Mouse (Mus musculus) midbrain, embryonic 10.5 days (tissue): ENCODE data around the gene Gja1. TPM values are rescaled to one million over a fixed set of nuclear protein-coding genes. Genes with fewer than 3 reads are reported as not detected.
"Not testable (repeated sequence)": the region's sequence is repeated elsewhere in the genome, so short reads cannot be mapped to it uniquely, and the experiment has no call there.

ENCODE experiments used
- DNase-seq: peaks from one replicate; pipeline ENCODE4 v3.0.0-alpha.2; 2017; ENCODE audit warnings: low spot score
- H3K27ac ChIP-seq: fragments of 300-500 bp; sonication (generic); replicated peaks from 2 replicates; pipeline ENCODE4 v1.5.1; 2016; ENCODE audit warnings: mild to moderate bottlenecking
- H3K27me3 ChIP-seq: fragments of 300-500 bp; sonication (generic); 2 replicates; pipeline ENCODE4 v1.6.1; 2016; ENCODE audit warnings: low read depth, mild to moderate bottlenecking; ENCODE audit not compliant: poor library complexity, severe bottlenecking
- H3K36me3 ChIP-seq: fragments of 300-500 bp; sonication (generic); 2 replicates; pipeline ENCODE4 v1.6.1; 2016; ENCODE audit warnings: mild to moderate bottlenecking, moderate library complexity
- H3K4me1 ChIP-seq: fragments of 300-500 bp; sonication (generic); 2 replicates; pipeline ENCODE4 v1.6.1; 2016
- H3K4me3 ChIP-seq: fragments of 300-500 bp; sonication (generic); 2 replicates; pipeline ENCODE4 v1.5.1; 2016; ENCODE audit warnings: mild to moderate bottlenecking, moderate library complexity
- H3K9me3 ChIP-seq: fragments of 300-500 bp; sonication (generic); replicated peaks from 2 replicates; pipeline ENCODE4 v1.6.1; 2016; ENCODE audit warnings: mild to moderate bottlenecking
- WGBS: fragments of 180-500 bp; shearing (Covaris S2); methylation state at CpG from one replicate; pipeline ENCODE4 v1.1.7; 2016; 5-methylcytosine and 5-hydroxymethylcytosine counted together
- polyA plus RNA-seq: library from polyadenylated mRNA; unstranded; fragments of >200 nt; fragmentation: Nextera tagmentation; extraction: Ambion mirVana; gene quantifications from 2 replicates; pipeline ENCODE4 v1.2.1, GENCODE M21; 2016

The Gja1 gene
- polyA plus RNA-seq, 1 experiment from 2014 or later: 144 TPM

- Histone ChIP-seq H3K27me3 (no peaks in the 10 kb centered on the region), H3K9me3 (peaks cover 5% of the 10 kb centered on the region; the same call in 1 of the 2 replicates), H3K4me3 (no peak overlapping the region), H3K4me1 (peaks cover 20% of the 10 kb centered on the region), H3K36me3 (peaks cover 73% of the 10 kb centered on the region), H3K27ac (no peak overlapping the region)
- WGBS: 73% methylated on average over 13 of the region's 13 CpGs
- no peak for DNase-seq
Observed at GRCm38 (mm10) chr10:56385195-56386109, 8.3 kb downstream of the Gja1 start.

- Histone ChIP-seq H3K4me1 (no peaks in the 10 kb centered on the region), H3K36me3 (peaks cover 34% of the 10 kb centered on the region), H3K9me3 (peaks cover 3% of the 10 kb centered on the region; the same call in 1 of the 2 replicates), H3K27ac (no peak overlapping the region), H3K4me3 (no peak overlapping the region), H3K27me3 (no peaks in the 10 kb centered on the region)
- DNase-seq: no peak
- WGBS: 85% methylated on average over 6 of the region's 6 CpGs
Observed at GRCm38 (mm10) chr10:56393095-56393784, 16.1 kb downstream of the Gja1 start.

DNA sequence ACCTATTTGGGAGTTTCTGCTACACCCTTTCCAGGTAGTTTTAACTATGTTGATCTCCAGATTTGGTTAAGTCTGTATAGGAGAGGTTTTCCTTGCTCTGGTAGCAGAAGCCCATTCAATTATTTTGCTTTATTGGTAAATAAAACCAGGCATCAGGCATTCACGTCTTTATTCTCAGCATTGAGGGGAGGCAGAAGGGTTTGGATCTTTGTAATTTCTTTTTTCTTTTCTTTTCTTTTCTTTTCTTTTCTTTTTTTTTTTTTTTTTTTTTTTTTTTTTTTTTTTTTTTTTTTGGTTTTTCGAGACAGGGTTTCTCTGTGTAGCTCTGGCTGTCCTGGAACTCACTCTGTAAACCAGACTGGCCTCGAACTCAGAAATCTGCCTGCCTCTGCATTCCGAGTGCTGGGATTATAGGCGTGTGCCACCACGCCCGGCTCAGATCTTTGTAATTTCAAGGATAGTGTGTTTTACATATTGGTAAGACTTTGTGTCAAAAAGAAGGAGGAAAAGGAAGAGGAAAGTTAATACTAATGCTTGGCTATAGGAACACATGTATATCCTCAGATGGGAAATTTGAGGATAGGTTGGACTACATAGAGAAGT, 16.8 kb downstream of the Gja1 start:
- not testable (repeated sequence) for H3K4me1 ChIP-seq, H3K4me3 ChIP-seq, H3K27me3 ChIP-seq, DNase-seq, H3K9me3 ChIP-seq, H3K27ac ChIP-seq
- WGBS: 90% methylated on average over 7 of the region's 7 CpGs
- peaks cover 27% of the 10 kb centered on the region for H3K36me3 ChIP-seq

DNA sequence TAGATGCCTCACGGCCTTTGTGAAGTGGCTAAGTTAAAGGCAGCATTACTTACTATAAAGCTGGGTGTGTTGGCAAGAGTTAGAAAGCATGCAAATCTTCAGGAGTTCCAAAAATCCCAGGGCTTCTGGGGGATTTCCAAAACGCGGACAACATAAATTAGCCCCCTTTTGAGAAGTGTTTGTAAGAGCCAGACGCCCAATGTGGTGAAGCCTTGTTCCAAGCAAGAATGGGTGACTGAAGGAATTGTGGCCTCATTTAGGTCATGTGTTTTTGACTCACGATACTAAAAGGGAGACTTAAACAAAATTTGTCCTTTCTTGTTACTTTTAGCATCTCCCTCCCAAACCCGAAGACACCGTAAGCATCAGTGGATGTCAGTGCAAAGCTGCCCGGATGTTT, 20.7 kb downstream of the Gja1 start:
- H3K27ac ChIP-seq: no peak overlapping the region
- H3K9me3 ChIP-seq: no peaks in the 10 kb centered on the region
- DNase-seq: no peak
- H3K4me1 ChIP-seq: no peaks in the 10 kb centered on the region
- H3K4me3 ChIP-seq: no peak overlapping the region
- WGBS: 89% methylated on average over 8 of the region's 8 CpGs
- no peaks in the 10 kb centered on the region for H3K27me3 ChIP-seq
- H3K36me3 ChIP-seq: no peaks in the 10 kb centered on the region

DNA sequence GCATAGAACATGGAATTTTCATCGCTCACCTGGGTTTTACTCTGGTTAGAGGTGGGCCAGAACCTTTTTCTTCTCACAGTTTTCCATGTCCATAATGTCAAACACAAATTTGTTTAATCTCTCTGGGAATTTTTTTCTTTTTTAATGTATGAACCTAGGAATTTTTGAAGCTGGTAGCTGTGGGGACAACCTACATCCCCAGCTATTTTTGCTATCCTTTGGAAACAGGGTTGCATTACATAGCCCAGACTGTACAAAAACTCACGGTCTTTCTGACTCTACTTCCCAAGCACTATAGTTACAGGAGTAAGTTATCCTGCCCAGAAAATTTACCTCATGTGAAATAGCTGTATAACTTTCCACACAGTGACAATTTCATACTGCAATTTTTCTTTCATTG, 21.2 kb downstream of the Gja1 start:
- WGBS: 88% methylated on average over 2 of the region's 2 CpGs
- H3K27ac ChIP-seq: no peak overlapping the region
- no peaks in the 10 kb centered on the region for H3K9me3 ChIP-seq
- no peaks in the 10 kb centered on the region for H3K4me1 ChIP-seq
- H3K4me3 ChIP-seq: no peak overlapping the region
- no peaks in the 10 kb centered on the region for H3K27me3 ChIP-seq
- no peak for DNase-seq
- H3K36me3 ChIP-seq: no peaks in the 10 kb centered on the region

- not testable (repeated sequence) for H3K4me1 ChIP-seq, H3K27ac ChIP-seq, DNase-seq
Observed at GRCm38 (mm10) chr10:56401396-56401795, 24.3 kb downstream of the Gja1 start.

DNA sequence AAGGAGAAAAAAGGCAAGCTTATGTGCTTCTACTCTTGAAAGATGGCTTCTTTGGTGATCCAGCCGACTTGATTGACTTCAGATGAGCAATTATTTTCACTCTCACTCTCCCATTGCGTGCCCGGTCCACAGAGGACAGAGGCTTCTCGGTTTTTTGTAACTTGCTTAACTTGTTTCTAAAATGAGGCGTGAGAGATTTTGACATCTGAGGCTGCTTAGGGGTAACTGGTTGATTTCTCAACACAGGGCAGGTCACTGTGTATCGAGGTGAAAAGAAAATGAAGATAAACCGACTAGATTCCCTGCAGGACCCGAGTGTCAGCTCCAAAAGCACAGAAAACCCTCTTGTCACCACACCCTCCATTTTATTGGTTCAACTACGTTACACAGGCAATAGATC, 28.8 kb downstream of the Gja1 start:
- no peak for DNase-seq
- Histone ChIP-seq H3K9me3 (no peaks in the 10 kb centered on the region), H3K27me3 (no peaks in the 10 kb centered on the region), H3K4me1 (no peaks in the 10 kb centered on the region), H3K36me3 (no peaks in the 10 kb centered on the region), H3K27ac (no peak overlapping the region), H3K4me3 (no peak overlapping the region)
- 85% methylated on average over 9 of the region's 9 CpGs for WGBS

More at GRCm38 (mm10) chr10:56401396-56401795, 24.3 kb downstream of the Gja1 start:
- H3K4me3 ChIP-seq, H3K36me3 ChIP-seq, H3K9me3 ChIP-seq, H3K27me3 ChIP-seq: not testable (repeated sequence)
- 88% methylated on average over 8 of the region's 8 CpGs for WGBS

DNA sequence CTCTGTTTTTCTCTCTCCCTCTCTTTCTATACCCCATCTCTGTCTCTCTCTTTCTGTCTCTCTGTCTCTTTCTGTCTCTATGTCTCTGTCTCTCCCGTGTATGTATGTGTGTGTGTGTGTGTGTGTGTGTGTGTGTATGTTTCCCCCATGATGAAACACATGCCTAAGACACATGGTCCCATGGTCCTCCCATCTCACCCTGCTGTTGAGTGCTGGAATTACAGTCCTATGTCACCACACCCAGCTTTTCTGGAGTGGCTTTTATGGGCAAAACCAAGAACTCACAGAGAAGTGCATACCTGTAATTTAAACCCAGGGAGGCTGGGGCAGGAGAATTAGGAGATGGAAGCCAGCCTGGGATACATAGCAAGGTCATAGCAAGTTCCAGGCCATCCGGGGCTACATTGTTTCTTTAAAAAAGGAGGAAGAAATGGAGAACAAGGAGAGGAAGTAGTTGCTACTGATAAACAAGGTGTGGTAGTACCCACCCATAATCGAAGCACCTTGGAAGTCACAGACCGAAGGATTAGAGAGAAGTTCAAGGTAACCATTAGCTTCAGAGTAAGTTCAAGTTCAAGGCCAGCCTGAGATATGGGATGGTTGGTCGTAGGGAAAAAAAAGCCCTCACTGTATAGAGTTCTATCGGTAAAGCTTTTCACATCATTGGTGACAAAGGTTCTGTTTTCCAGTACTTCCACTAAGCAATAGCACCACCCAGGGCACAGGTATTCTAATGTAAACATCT, 29.4 kb downstream of the Gja1 start:
- 90% methylated on average over 6 of the region's 6 CpGs for WGBS
- DNase-seq: no peak
- no peaks in the 10 kb centered on the region for H3K4me1 ChIP-seq
- H3K4me3 ChIP-seq: no peak overlapping the region
- H3K36me3 ChIP-seq: no peaks in the 10 kb centered on the region
- H3K27ac ChIP-seq: no peak overlapping the region
- no peaks in the 10 kb centered on the region for H3K27me3 ChIP-seq
- no peaks in the 10 kb centered on the region for H3K9me3 ChIP-seq

DNA sequence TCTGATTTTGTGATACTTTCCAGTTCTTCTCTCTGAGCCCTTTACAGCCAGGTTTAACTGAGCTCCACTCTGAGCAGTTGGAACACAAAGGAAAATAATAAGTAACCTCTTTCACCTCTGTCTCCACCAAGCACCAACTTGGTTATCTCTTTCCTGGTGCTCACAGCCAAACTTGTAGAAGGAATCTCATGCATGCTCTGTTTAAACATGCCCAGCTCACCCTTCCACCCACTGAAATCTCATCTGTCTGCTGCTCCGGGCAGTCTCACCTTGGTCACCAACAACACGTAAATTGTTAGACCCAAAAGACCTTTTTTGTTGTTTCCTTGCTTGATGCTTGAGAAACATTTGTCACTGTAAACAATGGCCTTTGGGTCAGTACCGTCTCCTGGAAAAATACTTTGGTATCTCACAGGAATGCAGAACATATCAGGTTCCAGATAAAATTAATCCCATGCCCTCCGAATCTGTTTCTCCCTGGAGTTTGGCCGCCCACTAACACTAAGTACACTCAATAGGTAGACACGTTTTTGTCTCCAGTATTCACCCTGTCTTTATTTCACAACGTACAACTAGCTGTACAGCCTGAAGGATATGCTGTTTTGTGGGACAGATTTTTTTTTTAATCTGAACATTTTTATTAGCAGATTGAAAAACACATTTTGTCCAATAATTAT, 38.9 kb downstream of the Gja1 start:
- DNase-seq: no peak
- H3K27me3 ChIP-seq: no peaks in the 10 kb centered on the region
- no peak overlapping the region for H3K4me3 ChIP-seq
- H3K27ac ChIP-seq: no peak overlapping the region
- WGBS: 86% methylated on average over 7 of the region's 7 CpGs
- no peaks in the 10 kb centered on the region for H3K9me3 ChIP-seq
- H3K36me3 ChIP-seq: no peaks in the 10 kb centered on the region
- H3K4me1 ChIP-seq: no peaks in the 10 kb centered on the region

GRCm38 (mm10) chr10:56422518-56422917, 45.4 kb downstream of the Gja1 start:
- no peaks in the 10 kb centered on the region; the same call in 1 of the 2 replicates for H3K4me1 ChIP-seq
- no peak for DNase-seq
- H3K36me3 ChIP-seq: no peaks in the 10 kb centered on the region
- no peak overlapping the region for H3K27ac ChIP-seq
- H3K27me3 ChIP-seq: no peaks in the 10 kb centered on the region
- no peak overlapping the region for H3K4me3 ChIP-seq
- WGBS: 94% methylated on average over 4 of the region's 4 CpGs
- H3K9me3 ChIP-seq: no peaks in the 10 kb centered on the region

GRCm38 (mm10) chr10:56425016-56425798, 48.1 kb downstream of the Gja1 start:
- Histone ChIP-seq H3K4me1 (no peaks in the 10 kb centered on the region; the same call in 1 of the 2 replicates), H3K27me3 (no peaks in the 10 kb centered on the region), H3K9me3 (no peaks in the 10 kb centered on the region), H3K27ac (no peak overlapping the region), H3K4me3 (no peak overlapping the region), H3K36me3 (no peaks in the 10 kb centered on the region)
- WGBS: 84% methylated on average over 15 of the region's 15 CpGs
- no peak for DNase-seq
